Mouse (Mus musculus) midbrain, embryonic 16.5 days (tissue): ENCODE data around the gene Cend1. TPM values are rescaled to one million over a fixed set of nuclear protein-coding genes. Genes with fewer than 3 reads are reported as not detected.
A peak's percentile ranks its signal among the peaks of the same experiment; 100 is the strongest.

Source experiments
- ATAC-seq: fragments of 200-750 bp; cut with Nextera tagmentation; 2 replicates; pipeline ENCODE4 v1.8.0; 2017; ENCODE audit warnings: moderate TSS enrichment
- H3K27ac ChIP-seq: fragments of 300-500 bp; sonication (generic); 2 replicates; pipeline ENCODE4 v1.5.1; 2014; ENCODE audit warnings: mild to moderate bottlenecking, low read length, mixed read lengths
- H3K27me3 ChIP-seq: fragments of 300-500 bp; sonication (generic); 2 replicates; pipeline ENCODE4 v1.6.1; 2014; ENCODE audit warnings: low read depth, low read length, mixed read lengths; ENCODE audit not compliant: control insufficient read depth, insufficient read depth
- H3K36me3 ChIP-seq: fragments of 300-500 bp; sonication (generic); 2 replicates; pipeline ENCODE4 v1.6.1; 2014; ENCODE audit warnings: mild to moderate bottlenecking, low read length, moderate library complexity, mixed read lengths; ENCODE audit not compliant: control insufficient read depth, insufficient read depth
- H3K4me1 ChIP-seq: fragments of 300-500 bp; sonication (generic); 2 replicates; pipeline ENCODE4 v1.6.1; 2014; ENCODE audit warnings: mild to moderate bottlenecking, low read length, mixed read lengths; ENCODE audit not compliant: control insufficient read depth, insufficient read depth
- H3K4me2 ChIP-seq: fragments of 300-500 bp; sonication (generic); 2 replicates; pipeline ENCODE4 v1.6.1; 2014; ENCODE audit warnings: mild to moderate bottlenecking, low read length, mixed read lengths
- H3K4me3 ChIP-seq: fragments of 300-500 bp; sonication (generic); 2 replicates; pipeline ENCODE4 v1.5.1; 2014; ENCODE audit warnings: low read depth, mild to moderate bottlenecking, low read length, moderate library complexity, mixed read lengths
- H3K9ac ChIP-seq: fragments of 300-500 bp; sonication (generic); 2 replicates; pipeline ENCODE4 v1.6.1; 2014; ENCODE audit warnings: low read depth, low read length, mixed read lengths
- H3K9me3 ChIP-seq: fragments of 300-500 bp; sonication (generic); replicated peaks from 2 replicates; pipeline ENCODE4 v1.6.1; 2014; ENCODE audit warnings: mild to moderate bottlenecking, low read length, mixed read lengths; ENCODE audit not compliant: control insufficient read depth, poor library complexity, severe bottlenecking
- WGBS: fragments of 180-500 bp; shearing (Covaris S2); extraction: QIAGEN DNeasy Blood & Tissue Kit; methylation state at CpG from one replicate; pipeline ENCODE4 v1.1.7; 2014; 5-methylcytosine and 5-hydroxymethylcytosine counted together
- polyA plus RNA-seq: library from polyadenylated mRNA; unstranded; fragments of >200 nt; fragmentation: Nextera tagmentation; extraction: Ambion mirVana; gene quantifications from 2 replicates; pipeline ENCODE4 v1.2.1, GENCODE M21; 2015

The Cend1 gene
- polyA plus RNA-seq, 1 experiment from 2014 or later = 151 TPM

- no peak overlapping the region for H3K4me3 ChIP-seq
- H3K9me3 ChIP-seq = no peaks in the 10 kb centered on the region
- no peak for ATAC-seq
- H3K27ac ChIP-seq = no peak overlapping the region
- H3K9ac ChIP-seq = no peak overlapping the region
- H3K36me3 ChIP-seq = no peaks in the 10 kb centered on the region
- H3K27me3 ChIP-seq = no peaks in the 10 kb centered on the region
- 95% methylated on average over 13 of the region's 13 CpGs for WGBS
- peaks cover 2% of the 10 kb centered on the region; the same call in 1 of the 2 replicates for H3K4me1 ChIP-seq
- 0 out of 2 replicates have a peak overlapping the region, but pooled peaks have one; percentile 6 for H3K4me2 ChIP-seq
Measured at GRCm38 (mm10) chr7:141442199-141442598, 12.9 kb upstream of the Cend1 start.

GRCm38 (mm10) chr7:141441460-141441859 lies 12.2 kb upstream of the Cend1 start:
- Histone ChIP-seq H3K9ac (no peak overlapping the region), H3K27ac (no peak overlapping the region), H3K27me3 (no peaks in the 10 kb centered on the region), H3K36me3 (no peaks in the 10 kb centered on the region), H3K4me2 (no peak overlapping the region), H3K9me3 (no peaks in the 10 kb centered on the region), H3K4me3 (no peak overlapping the region), H3K4me1 (peaks cover 6% of the 10 kb centered on the region)
- WGBS = 92% methylated on average over 9 of the region's 9 CpGs
- no peak for ATAC-seq

- 27% methylated on average over 6 of the region's 6 CpGs for WGBS
- no peak overlapping the region for H3K4me3 ChIP-seq
- H3K27me3 ChIP-seq = no peaks in the 10 kb centered on the region
- H3K9me3 ChIP-seq = no peaks in the 10 kb centered on the region
- no peak overlapping the region for H3K4me2 ChIP-seq
- no peaks in the 10 kb centered on the region for H3K36me3 ChIP-seq
- no peak overlapping the region for H3K27ac ChIP-seq
- ATAC-seq = no peak
- H3K9ac ChIP-seq = no peak overlapping the region
- H3K4me1 ChIP-seq = peaks cover 15% of the 10 kb centered on the region
Measured at GRCm38 (mm10) chr7:141440613-141441012, 11.3 kb upstream of the Cend1 start.

GRCm38 (mm10) chr7:141439811-141440210 lies 10.5 kb upstream of the Cend1 start:
- WGBS = 95% methylated on average over 11 of the region's 11 CpGs
- H3K9me3 ChIP-seq = no peaks in the 10 kb centered on the region
- no peak overlapping the region for H3K4me3 ChIP-seq
- H3K9ac ChIP-seq = no peak overlapping the region
- H3K27ac ChIP-seq = no peak overlapping the region
- no peak overlapping the region for H3K4me2 ChIP-seq
- no peak for ATAC-seq
- H3K27me3 ChIP-seq = no peaks in the 10 kb centered on the region
- no peaks in the 10 kb centered on the region for H3K36me3 ChIP-seq
- H3K4me1 ChIP-seq = peaks cover 21% of the 10 kb centered on the region

GRCm38 (mm10) chr7:141439140-141439679 lies 9.9 kb upstream of the Cend1 start:
- Histone ChIP-seq H3K4me2 (no peak overlapping the region), H3K9me3 (no peaks in the 10 kb centered on the region), H3K9ac (no peak overlapping the region), H3K27me3 (no peaks in the 10 kb centered on the region), H3K36me3 (no peaks in the 10 kb centered on the region), H3K27ac (no peak overlapping the region), H3K4me1 (peaks cover 24% of the 10 kb centered on the region), H3K4me3 (no peak overlapping the region)
- ATAC-seq = no peak
- WGBS = 96% methylated on average over 10 of the region's 10 CpGs

GRCm38 (mm10) chr7:141438201-141438968 lies 9.1 kb upstream of the Cend1 start:
- H3K9me3 ChIP-seq = no peaks in the 10 kb centered on the region
- H3K9ac ChIP-seq = peak overlapping the region; percentile 89
- H3K27me3 ChIP-seq = no peaks in the 10 kb centered on the region
- no peak for ATAC-seq
- H3K27ac ChIP-seq = peak overlapping the region; percentile 84
- peak overlapping the region; percentile 69 for H3K4me2 ChIP-seq
- 86% methylated on average over 12 of the region's 12 CpGs for WGBS
- H3K4me1 ChIP-seq = peaks cover 32% of the 10 kb centered on the region
- 0 out of 2 replicates have a peak, but pooled peaks cover 4% of the 10 kb centered on the region for H3K36me3 ChIP-seq
- peak overlapping the region; percentile 59; the same call in 1 of the 2 replicates for H3K4me3 ChIP-seq

GRCm38 (mm10) chr7:141437178-141438120 lies 8.2 kb upstream of the Cend1 start, which contains the start of gene Slc25a22:
Slc25a22 (minus strand) TSS chr7:141437892.
- Histone ChIP-seq H3K9me3 (no peaks in the 10 kb centered on the region), H3K27ac (peak within 1 kb of the TSS; percentile 84), H3K4me2 (peak within 1 kb of the TSS; percentile 69), H3K36me3 (peaks cover 6% of the 10 kb centered on the region; the same call in 1 of the 2 replicates), H3K4me3 (peak within 1 kb of the TSS; percentile 59), H3K9ac (peak within 1 kb of the TSS; percentile 89), H3K27me3 (no peaks in the 10 kb centered on the region), H3K4me1 (peaks cover 40% of the 10 kb centered on the region)
- WGBS = 5% methylated on average over 53 of the region's 53 CpGs
- ATAC-seq = peak; percentile 73

GRCm38 (mm10) chr7:141436523-141436892 lies 7.2 kb upstream of the Cend1 start:
- Histone ChIP-seq H3K4me1 (peaks cover 40% of the 10 kb centered on the region), H3K9me3 (no peaks in the 10 kb centered on the region), H3K9ac (peak overlapping the region; percentile 89), H3K27me3 (no peaks in the 10 kb centered on the region), H3K27ac (no peak overlapping the region; the same call in 1 of the 2 replicates), H3K4me3 (peak overlapping the region; percentile 59), H3K4me2 (peak overlapping the region; percentile 69), H3K36me3 (peaks cover 13% of the 10 kb centered on the region)
- 37% methylated on average over 2 of the region's 2 CpGs for WGBS
- no peak for ATAC-seq
